ENCODE assay signal across 16 mouse cellular contexts in genomic region chr16:30611331-30611730, GRCm38 (mm10).
"Had no signal": no experiment of that assay in that cellular context is flagged by ENCODE, and none has a peak within 500 bp of the region (broad histone marks: within the 10 kb centered on the region; RNA-seq: fewer than 3 reads in every experiment).

No protein-coding gene starts in this region.

- DNase-seq: heart, postnatal 10 days; heart, postnatal 14 days; heart, postnatal 36 days; heart, postnatal 4 days; kidney, adult 11 months; kidney, adult 18-20 months; kidney, adult 2 months; kidney, adult 8-10 months; kidney, adult 9 months; kidney, postnatal 10 days; kidney, postnatal 14 days; kidney, postnatal 25 days; kidney, postnatal 36 days; kidney, postnatal 4 days; layer of hippocampus, adult 9-11 months; layer of hippocampus, postnatal 36 days had no signal
